Mouse (Mus musculus): ENCODE measurements around the gene Rnf44. TPM values are rescaled to one million over a fixed set of nuclear protein-coding genes. Genes with fewer than 3 reads are reported as not detected.
A peak's percentile ranks its signal among the peaks of the same experiment; 100 is the strongest.

Rnf44 gene
- polyA plus RNA-seq, 1 experiment from 2014 or later, result 111 TPM

GRCm38 (mm10) chr13:54680184-54680853 is 13.4 kb downstream of the Rnf44 start:
- Histone ChIP-seq H3K36me3 (ENCODE audit: control insufficient read depth, insufficient read depth, low read length) (peaks cover 44% of the 10 kb centered on the region), H3K4me1 (ENCODE audit: control insufficient read depth, insufficient read depth, low read length) (peaks cover 8% of the 10 kb centered on the region), H3K27me3 (ENCODE audit: control insufficient read depth, insufficient read depth, low read length) (no peaks in the 10 kb centered on the region), H3K4me3 (ENCODE audit: low read depth, low read length) (no peak overlapping the region), H3K9me3 (ENCODE audit: control insufficient read depth, low read length) (no peaks in the 10 kb centered on the region), H3K9ac (ENCODE audit: low read length) (no peak overlapping the region), H3K4me2 (no peak overlapping the region), H3K27ac (ENCODE audit: low read depth, low read length) (no peak overlapping the region)
- 83% methylated on average over 17 of the region's 17 CpGs for WGBS
- ATAC-seq (ENCODE audit: low FRiP score) (no peak), DNase-seq (ENCODE audit: low spot score, missing footprints) (no peak)

- Histone ChIP-seq H3K9ac (ENCODE audit: low read length) (no peak overlapping the region), H3K27ac (ENCODE audit: low read depth, low read length) (no peak overlapping the region; the same call in 1 of the 2 replicates), H3K36me3 (ENCODE audit: control insufficient read depth, insufficient read depth, low read length) (peaks cover 36% of the 10 kb centered on the region), H3K27me3 (ENCODE audit: control insufficient read depth, insufficient read depth, low read length) (no peaks in the 10 kb centered on the region), H3K9me3 (ENCODE audit: control insufficient read depth, low read length) (no peaks in the 10 kb centered on the region), H3K4me2 (no peak overlapping the region), H3K4me3 (ENCODE audit: low read depth, low read length) (no peak overlapping the region), H3K4me1 (ENCODE audit: control insufficient read depth, insufficient read depth, low read length) (no peaks in the 10 kb centered on the region)
- DNase-seq (ENCODE audit: low spot score, missing footprints) (no peak), ATAC-seq (ENCODE audit: low FRiP score) (no peak)
- WGBS, result 84% methylated on average over 4 of the region's 4 CpGs
These were observed 15.4 kb downstream of the Rnf44 start for GRCm38 (mm10) chr13:54678263-54678662.

- no peaks in the 10 kb centered on the region for H3K27me3 ChIP-seq (ENCODE audit: control insufficient read depth, insufficient read depth, low read length)
- 69% methylated on average over 11 of the region's 11 CpGs for WGBS
- ATAC-seq (ENCODE audit: low FRiP score) (no peak), DNase-seq (ENCODE audit: low spot score, missing footprints) (no peak)
- no peak overlapping the region for H3K9ac ChIP-seq (ENCODE audit: low read length)
- H3K27ac ChIP-seq (ENCODE audit: low read depth, low read length), result no peak overlapping the region
- H3K36me3 ChIP-seq (ENCODE audit: control insufficient read depth, insufficient read depth, low read length), result peaks cover 13% of the 10 kb centered on the region
- H3K9me3 ChIP-seq (ENCODE audit: control insufficient read depth, low read length), result no peaks in the 10 kb centered on the region
- H3K4me3 ChIP-seq (ENCODE audit: low read depth, low read length), result no peak overlapping the region
- H3K4me1 ChIP-seq (ENCODE audit: control insufficient read depth, insufficient read depth, low read length), result no peaks in the 10 kb centered on the region
- H3K4me2 ChIP-seq, result no peak overlapping the region
These were observed 17.7 kb downstream of the Rnf44 start for GRCm38 (mm10) chr13:54675895-54676590.

- Histone ChIP-seq H3K4me2 (no peak overlapping the region), H3K36me3 (ENCODE audit: control insufficient read depth, insufficient read depth, low read length) (no peaks in the 10 kb centered on the region; the same call in none of the 2 replicates), H3K27ac (ENCODE audit: low read depth, low read length) (no peak overlapping the region), H3K9ac (ENCODE audit: low read length) (no peak overlapping the region), H3K9me3 (ENCODE audit: control insufficient read depth, low read length) (no peaks in the 10 kb centered on the region), H3K27me3 (ENCODE audit: control insufficient read depth, insufficient read depth, low read length) (no peaks in the 10 kb centered on the region), H3K4me1 (ENCODE audit: control insufficient read depth, insufficient read depth, low read length) (no peaks in the 10 kb centered on the region), H3K4me3 (ENCODE audit: low read depth, low read length) (no peak overlapping the region)
- DNase-seq (ENCODE audit: low spot score, missing footprints), result no peak
- WGBS, result 82% methylated on average over 2 of the region's 2 CpGs
- no peak for ATAC-seq (ENCODE audit: low FRiP score)
These were observed 23.2 kb downstream of the Rnf44 start for GRCm38 (mm10) chr13:54670491-54670890.

- Histone ChIP-seq H3K36me3 (ENCODE audit: control insufficient read depth, insufficient read depth, low read length) (peaks cover 15% of the 10 kb centered on the region), H3K4me3 (ENCODE audit: low read depth, low read length) (no peak overlapping the region), H3K27ac (ENCODE audit: low read depth, low read length) (no peak overlapping the region), H3K4me1 (ENCODE audit: control insufficient read depth, insufficient read depth, low read length) (no peaks in the 10 kb centered on the region), H3K9me3 (ENCODE audit: control insufficient read depth, low read length) (no peaks in the 10 kb centered on the region), H3K4me2 (no peak overlapping the region), H3K27me3 (ENCODE audit: control insufficient read depth, insufficient read depth, low read length) (no peaks in the 10 kb centered on the region), H3K9ac (ENCODE audit: low read length) (no peak overlapping the region)
- DNase-seq (ENCODE audit: low spot score, missing footprints) (no peak), ATAC-seq (ENCODE audit: low FRiP score) (no peak)
- 95% methylated on average over 7 of the region's 7 CpGs for WGBS
These were observed 28.6 kb downstream of the Rnf44 start for GRCm38 (mm10) chr13:54665062-54665461.

- WGBS, result 90% methylated on average over 1 of the region's 1 CpGs
These were observed 29.2 kb downstream of the Rnf44 start for GRCm38 (mm10) chr13:54664509-54664908.

GRCm38 (mm10) chr13:54663999-54664398 is 29.7 kb downstream of the Rnf44 start:
- H3K9ac ChIP-seq (ENCODE audit: low read length), result no peak overlapping the region
- no peak overlapping the region for H3K4me2 ChIP-seq
- no peaks in the 10 kb centered on the region for H3K27me3 ChIP-seq (ENCODE audit: control insufficient read depth, insufficient read depth, low read length)
- H3K9me3 ChIP-seq (ENCODE audit: control insufficient read depth, low read length), result no peaks in the 10 kb centered on the region
- no peak overlapping the region for H3K27ac ChIP-seq (ENCODE audit: low read depth, low read length)
- no peak for ATAC-seq (ENCODE audit: low FRiP score)
- H3K36me3 ChIP-seq (ENCODE audit: control insufficient read depth, insufficient read depth, low read length), result peaks cover 15% of the 10 kb centered on the region
- no peak for DNase-seq (ENCODE audit: low spot score, missing footprints)
- WGBS, result 88% methylated on average over 4 of the region's 4 CpGs
- no peaks in the 10 kb centered on the region for H3K4me1 ChIP-seq (ENCODE audit: control insufficient read depth, insufficient read depth, low read length)
- H3K4me3 ChIP-seq (ENCODE audit: low read depth, low read length), result no peak overlapping the region

More at GRCm38 (mm10) chr13:54664509-54664908, 29.2 kb downstream of the Rnf44 start:
- DNase-seq (ENCODE audit: low spot score, missing footprints), result no peak
- ATAC-seq (ENCODE audit: low FRiP score), result no peak
- Histone ChIP-seq H3K4me2 (no peak overlapping the region), H3K4me1 (ENCODE audit: control insufficient read depth, insufficient read depth, low read length) (no peaks in the 10 kb centered on the region), H3K27ac (ENCODE audit: low read depth, low read length) (no peak overlapping the region), H3K9ac (ENCODE audit: low read length) (no peak overlapping the region), H3K9me3 (ENCODE audit: control insufficient read depth, low read length) (no peaks in the 10 kb centered on the region), H3K27me3 (ENCODE audit: control insufficient read depth, insufficient read depth, low read length) (no peaks in the 10 kb centered on the region), H3K36me3 (ENCODE audit: control insufficient read depth, insufficient read depth, low read length) (peaks cover 15% of the 10 kb centered on the region), H3K4me3 (ENCODE audit: low read depth, low read length) (no peak overlapping the region)

GRCm38 (mm10) chr13:54661358-54661757 is 32.3 kb downstream of the Rnf44 start:
- ATAC-seq (ENCODE audit: low FRiP score) (no peak), DNase-seq (ENCODE audit: low spot score, missing footprints) (no peak)
- Histone ChIP-seq H3K36me3 (ENCODE audit: control insufficient read depth, insufficient read depth, low read length) (peaks cover 16% of the 10 kb centered on the region), H3K9me3 (ENCODE audit: control insufficient read depth, low read length) (no peaks in the 10 kb centered on the region), H3K27me3 (ENCODE audit: control insufficient read depth, insufficient read depth, low read length) (no peaks in the 10 kb centered on the region), H3K4me2 (no peak overlapping the region), H3K9ac (ENCODE audit: low read length) (no peak overlapping the region), H3K27ac (ENCODE audit: low read depth, low read length) (no peak overlapping the region), H3K4me1 (ENCODE audit: control insufficient read depth, insufficient read depth, low read length) (no peaks in the 10 kb centered on the region), H3K4me3 (ENCODE audit: low read depth, low read length) (no peak overlapping the region)
- WGBS, result 94% methylated on average over 12 of the region's 12 CpGs

- Histone ChIP-seq H3K27me3 (ENCODE audit: control insufficient read depth, insufficient read depth, low read length) (no peaks in the 10 kb centered on the region), H3K36me3 (ENCODE audit: control insufficient read depth, insufficient read depth, low read length) (peaks cover 17% of the 10 kb centered on the region), H3K27ac (ENCODE audit: low read depth, low read length) (no peak overlapping the region), H3K4me2 (no peak overlapping the region), H3K9ac (ENCODE audit: low read length) (no peak overlapping the region), H3K9me3 (ENCODE audit: control insufficient read depth, low read length) (no peaks in the 10 kb centered on the region), H3K4me3 (ENCODE audit: low read depth, low read length) (no peak overlapping the region), H3K4me1 (ENCODE audit: control insufficient read depth, insufficient read depth, low read length) (no peaks in the 10 kb centered on the region)
- ATAC-seq (ENCODE audit: low FRiP score), result no peak
- DNase-seq (ENCODE audit: low spot score, missing footprints), result peak; percentile 35
- 69% methylated on average over 5 of the region's 5 CpGs for WGBS
These were observed 32.8 kb downstream of the Rnf44 start for GRCm38 (mm10) chr13:54660877-54661276.
